9 mouse cellular contexts compared by ENCODE assay signal in genomic region chr3:31213802-31214201, GRCm38 (mm10).
A peak's percentile ranks its signal among the peaks of the same experiment; 100 is the strongest.
DNase-seq lines count a peak whose midpoint lies in the region; ATAC-seq lines count a peak whose summit lies in the region.
"Had no signal": no experiment of that assay in that cellular context is flagged by ENCODE, and none has a peak within 500 bp of the region (broad histone marks: within the 10 kb centered on the region; RNA-seq: fewer than 3 reads in every experiment).

No protein-coding gene starts in this region.

- no peak overlapping the region for H3K4me3 ChIP-seq in kidney, embryonic 15.5 days (replicated peaks)
- H3K4me3 ChIP-seq in kidney, embryonic 14.5 days (ENCODE audit: low read length), result no peak overlapping the region
- no peak overlapping the region for H3K4me3 ChIP-seq in hindbrain, embryonic 13.5 days
- no peak overlapping the region for H3K4me3 ChIP-seq in neural tube, embryonic 13.5 days

- WGBS in kidney, embryonic 15.5 days, result 26% methylated on average over 3 of the region's 3 CpGs
- 42% methylated on average over 3 of the region's 3 CpGs for WGBS in kidney, embryonic 14.5 days
- WGBS in hindbrain, embryonic 13.5 days, result 10% methylated on average over 3 of the region's 3 CpGs
- WGBS in neural tube, embryonic 13.5 days, result 14% methylated on average over 3 of the region's 3 CpGs

- no peaks in the 10 kb centered on the region for H3K27me3 ChIP-seq in kidney, embryonic 15.5 days
- no peaks in the 10 kb centered on the region for H3K27me3 ChIP-seq in kidney, embryonic 14.5 days (ENCODE audit: control insufficient read depth, insufficient read depth, low read length)
- peaks cover 5% of the 10 kb centered on the region; the same call in 1 of the 2 replicates for H3K27me3 ChIP-seq in hindbrain, embryonic 13.5 days
- H3K27me3 ChIP-seq in neural tube, embryonic 13.5 days, result no peaks in the 10 kb centered on the region

- no peaks in the 10 kb centered on the region for H3K36me3 ChIP-seq in kidney, embryonic 15.5 days
- no peaks in the 10 kb centered on the region for H3K36me3 ChIP-seq in kidney, embryonic 14.5 days (ENCODE audit: control insufficient read depth, insufficient read depth, low read length)
- no peaks in the 10 kb centered on the region; the same call in 1 of the 2 replicates for H3K36me3 ChIP-seq in hindbrain, embryonic 13.5 days
- H3K36me3 ChIP-seq in neural tube, embryonic 13.5 days, result no peaks in the 10 kb centered on the region

- no peaks in the 10 kb centered on the region for H3K9me3 ChIP-seq in kidney, embryonic 15.5 days (replicated peaks)
- no peaks in the 10 kb centered on the region for H3K9me3 ChIP-seq in kidney, embryonic 14.5 days (ENCODE audit: control insufficient read depth, low read length)
- H3K9me3 ChIP-seq in hindbrain, embryonic 13.5 days, result no peaks in the 10 kb centered on the region
- H3K9me3 ChIP-seq in neural tube, embryonic 13.5 days, result no peaks in the 10 kb centered on the region

- peak overlapping the region; percentile 56; the same call in 1 of the 2 replicates for H3K27ac ChIP-seq in kidney, embryonic 15.5 days
- no peak overlapping the region for H3K27ac ChIP-seq in kidney, embryonic 14.5 days (ENCODE audit: low read depth, low read length)
- H3K27ac ChIP-seq in hindbrain, embryonic 13.5 days, result peak overlapping the region; percentile 55
- H3K27ac ChIP-seq in neural tube, embryonic 13.5 days (replicated peaks), result peak overlapping the region; percentile 49

- peak; percentile 34 to 54 for DNase-seq in cerebellum, postnatal 14 days
- no peak for DNase-seq in thymus, postnatal 4 days
- no peak for DNase-seq in gastrocnemius, postnatal 25 days
- DNase-seq in urinary bladder, postnatal 14 days (ENCODE audit: low spot score), result no peak
- DNase-seq: kidney, adult 2 months had no signal

- no peak overlapping the region for H3K4me2 ChIP-seq in kidney, embryonic 15.5 days
- H3K4me2 ChIP-seq in kidney, embryonic 14.5 days (replicated peaks; ENCODE audit: low read depth, low read length), result no peak overlapping the region
- no peak overlapping the region for H3K4me2 ChIP-seq in hindbrain, embryonic 13.5 days
- H3K4me2 ChIP-seq in neural tube, embryonic 13.5 days, result no peak overlapping the region

- peaks cover 33% of the 10 kb centered on the region for H3K4me1 ChIP-seq in kidney, embryonic 15.5 days
- peaks cover 23% of the 10 kb centered on the region for H3K4me1 ChIP-seq in kidney, embryonic 14.5 days (ENCODE audit: control insufficient read depth, insufficient read depth, low read length)
- H3K4me1 ChIP-seq in hindbrain, embryonic 13.5 days (replicated peaks), result peaks cover 26% of the 10 kb centered on the region
- peaks cover 23% of the 10 kb centered on the region for H3K4me1 ChIP-seq in neural tube, embryonic 13.5 days (replicated peaks)

- ATAC-seq in kidney, embryonic 15.5 days (replicated peaks; ENCODE audit: low FRiP score), result no peak
- no peak for ATAC-seq in kidney, embryonic 14.5 days (ENCODE audit: low FRiP score, low TSS enrichment)
- ATAC-seq in hindbrain, embryonic 13.5 days (ENCODE audit: low FRiP score), result peak; percentile 38; the same call in 1 of the 2 replicates
- ATAC-seq in neural tube, embryonic 13.5 days (ENCODE audit: low read depth), result peak; percentile 52; the same call in 1 of the 2 replicates

- no peak overlapping the region for H3K9ac ChIP-seq in kidney, embryonic 15.5 days
- no peak overlapping the region for H3K9ac ChIP-seq in kidney, embryonic 14.5 days (ENCODE audit: low read depth, low read length)
- no peak overlapping the region for H3K9ac ChIP-seq in hindbrain, embryonic 13.5 days
- no peak overlapping the region for H3K9ac ChIP-seq in neural tube, embryonic 13.5 days

Comparison
In these comparisons a context has a peak if more than half of its experiments do, and no peak if none do; other contexts are left out.
1. ATAC-seq: peak in hindbrain, embryonic 13.5 days (single experiment) and neural tube, embryonic 13.5 days (single experiment); none in kidney, embryonic 15.5 days (single experiment) and kidney, embryonic 14.5 days (single experiment).
2. DNase-seq: peak in cerebellum, postnatal 14 days (2 of 2); none in thymus, postnatal 4 days (single experiment), gastrocnemius, postnatal 25 days (single experiment) and urinary bladder, postnatal 14 days (single experiment).